Mouse (Mus musculus) embryonic facial prominence, embryonic 11.5 days (tissue): ENCODE results near the gene Rabl2. TPM values are rescaled to one million over a fixed set of nuclear protein-coding genes. Genes with fewer than 3 reads are reported as not detected.

ENCODE experiments used
- ATAC-seq: fragments of 200-750 bp; cut with Nextera tagmentation; replicated peaks from 2 replicates; pipeline ENCODE4 v1.8.0; 2017; ENCODE audit warnings: low read depth; ENCODE audit not compliant: insufficient number of reproducible peaks, low FRiP score, low TSS enrichment
- DNase-seq: peaks from one replicate; pipeline ENCODE4 v3.0.0-alpha.2; 2015; ENCODE audit warnings: low spot score
- H3K27ac ChIP-seq: fragments of 300-500 bp; sonication (generic); replicated peaks from 2 replicates; pipeline ENCODE4 v1.5.1; 2014; ENCODE audit warnings: mild to moderate bottlenecking, low read depth, low read length, control low read depth
- H3K27me3 ChIP-seq: fragments of 300-500 bp; sonication (generic); 2 replicates; pipeline ENCODE4 v1.6.1; 2014; ENCODE audit warnings: mild to moderate bottlenecking, low read length, moderate library complexity, mixed read lengths; ENCODE audit not compliant: control insufficient read depth, insufficient read depth
- H3K36me3 ChIP-seq: fragments of 300-500 bp; sonication (generic); replicated peaks from 2 replicates; pipeline ENCODE4 v1.6.1; 2014; ENCODE audit warnings: low read depth, mild to moderate bottlenecking, low read length, moderate library complexity, mixed read lengths; ENCODE audit not compliant: control insufficient read depth, insufficient read depth
- H3K4me1 ChIP-seq: fragments of 300-500 bp; sonication (generic); 2 replicates; pipeline ENCODE4 v1.6.1; 2014; ENCODE audit warnings: low read length, mixed read lengths; ENCODE audit not compliant: control insufficient read depth, insufficient read depth
- H3K4me2 ChIP-seq: fragments of 300-500 bp; sonication (generic); 2 replicates; pipeline ENCODE4 v1.6.1; 2014; ENCODE audit warnings: low read depth, mild to moderate bottlenecking, control low read depth, low read length, moderate library complexity
- H3K4me3 ChIP-seq: fragments of 300-500 bp; sonication (generic); 2 replicates; pipeline ENCODE4 v1.5.1; 2014; ENCODE audit warnings: low read depth, low read length, control low read depth
- H3K9ac ChIP-seq: fragments of 300-500 bp; sonication (generic); replicated peaks from 2 replicates; pipeline ENCODE4 v1.6.1; 2014; ENCODE audit warnings: mild to moderate bottlenecking, control low read depth, low read length
- H3K9me3 ChIP-seq: fragments of 300-500 bp; sonication (generic); replicated peaks from 2 replicates; pipeline ENCODE4 v1.6.1; 2016; ENCODE audit warnings: mild to moderate bottlenecking, low read length, inconsistent platforms, mixed read lengths; ENCODE audit not compliant: control insufficient read depth
- WGBS: fragments of 180-500 bp; shearing (Covaris S2); extraction: QIAGEN DNeasy Blood & Tissue Kit; methylation state at CpG from one replicate; pipeline ENCODE4 v1.1.7; 2014; 5-methylcytosine and 5-hydroxymethylcytosine counted together
- polyA plus RNA-seq: library from polyadenylated mRNA; unstranded; fragments of >200 nt; fragmentation: Nextera tagmentation; extraction: Ambion mirVana; gene quantifications from 2 replicates; pipeline ENCODE4 v1.2.1, GENCODE M21; 2014

Rabl2 gene
- polyA plus RNA-seq, 1 experiment from 2014 or later = 68.1 TPM

DNA sequence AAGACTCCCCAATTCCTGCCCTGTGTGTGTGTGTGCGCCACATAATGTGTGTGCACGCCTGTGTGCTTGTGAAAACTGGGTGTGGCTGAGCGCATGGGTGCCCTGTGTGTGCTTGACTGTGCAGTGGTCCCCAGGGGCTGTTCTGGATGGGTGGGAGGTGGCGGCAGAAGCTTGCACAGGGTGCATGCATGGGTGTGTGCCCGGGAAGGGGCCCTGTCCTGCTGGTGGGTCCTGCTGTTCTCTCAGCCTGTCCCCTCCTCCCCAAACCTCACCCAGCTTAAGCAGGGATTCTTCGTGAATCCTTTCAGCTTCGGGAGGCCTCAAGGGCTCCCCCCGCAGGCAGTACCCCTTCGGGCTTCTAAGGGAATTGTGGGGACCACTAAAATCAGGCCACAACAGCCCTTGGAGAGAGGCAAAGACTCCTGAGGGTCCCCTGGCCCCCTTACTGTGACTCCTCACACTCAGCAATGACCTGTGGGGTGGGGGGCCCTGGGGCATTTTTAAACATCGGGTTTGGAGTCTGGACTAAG lies 32.5 kb downstream of the Rabl2 start:
- Histone ChIP-seq H3K27me3 (peaks cover 33% of the 10 kb centered on the region), H3K4me1 (peaks cover 5% of the 10 kb centered on the region; the same call in 1 of the 2 replicates), H3K4me2 (no peak overlapping the region), H3K4me3 (no peak overlapping the region), H3K36me3 (no peaks in the 10 kb centered on the region), H3K27ac (no peak overlapping the region), H3K9ac (no peak overlapping the region), H3K9me3 (no peaks in the 10 kb centered on the region)
- 30% methylated on average over 10 of the region's 10 CpGs for WGBS
- ATAC-seq = no peak
- DNase-seq = no peak

DNA sequence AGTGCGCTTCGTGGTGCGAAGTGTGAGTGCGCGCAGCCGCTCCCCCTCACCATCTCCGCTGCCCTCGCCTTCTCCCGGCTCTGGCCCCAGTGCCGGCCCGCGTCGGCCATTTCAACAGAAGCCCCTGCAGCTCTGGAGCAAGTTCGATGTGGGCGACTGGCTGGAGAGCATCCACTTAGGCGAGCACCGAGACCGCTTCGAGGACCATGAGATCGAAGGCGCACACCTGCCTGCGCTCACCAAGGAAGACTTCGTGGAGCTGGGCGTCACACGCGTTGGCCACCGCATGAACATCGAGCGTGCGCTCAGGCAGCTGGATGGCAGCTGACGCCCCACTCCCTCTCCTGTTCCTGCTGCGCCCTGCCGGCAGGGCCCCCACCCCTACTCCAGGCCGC lies 33.7 kb downstream of the Rabl2 start:
- WGBS = 3% methylated on average over 34 of the region's 34 CpGs
- no peaks in the 10 kb centered on the region for H3K36me3 ChIP-seq
- peaks cover 33% of the 10 kb centered on the region for H3K27me3 ChIP-seq
- ATAC-seq (no peak), DNase-seq (peak; percentile 13)
- H3K4me3 ChIP-seq = peak overlapping the region; percentile 22
- H3K4me2 ChIP-seq = peak overlapping the region; percentile 47
- peaks cover 5% of the 10 kb centered on the region; the same call in 1 of the 2 replicates for H3K4me1 ChIP-seq
- H3K27ac ChIP-seq = no peak overlapping the region
- H3K9me3 ChIP-seq = no peaks in the 10 kb centered on the region
- no peak overlapping the region; the same call in 1 of the 2 replicates for H3K9ac ChIP-seq

DNA sequence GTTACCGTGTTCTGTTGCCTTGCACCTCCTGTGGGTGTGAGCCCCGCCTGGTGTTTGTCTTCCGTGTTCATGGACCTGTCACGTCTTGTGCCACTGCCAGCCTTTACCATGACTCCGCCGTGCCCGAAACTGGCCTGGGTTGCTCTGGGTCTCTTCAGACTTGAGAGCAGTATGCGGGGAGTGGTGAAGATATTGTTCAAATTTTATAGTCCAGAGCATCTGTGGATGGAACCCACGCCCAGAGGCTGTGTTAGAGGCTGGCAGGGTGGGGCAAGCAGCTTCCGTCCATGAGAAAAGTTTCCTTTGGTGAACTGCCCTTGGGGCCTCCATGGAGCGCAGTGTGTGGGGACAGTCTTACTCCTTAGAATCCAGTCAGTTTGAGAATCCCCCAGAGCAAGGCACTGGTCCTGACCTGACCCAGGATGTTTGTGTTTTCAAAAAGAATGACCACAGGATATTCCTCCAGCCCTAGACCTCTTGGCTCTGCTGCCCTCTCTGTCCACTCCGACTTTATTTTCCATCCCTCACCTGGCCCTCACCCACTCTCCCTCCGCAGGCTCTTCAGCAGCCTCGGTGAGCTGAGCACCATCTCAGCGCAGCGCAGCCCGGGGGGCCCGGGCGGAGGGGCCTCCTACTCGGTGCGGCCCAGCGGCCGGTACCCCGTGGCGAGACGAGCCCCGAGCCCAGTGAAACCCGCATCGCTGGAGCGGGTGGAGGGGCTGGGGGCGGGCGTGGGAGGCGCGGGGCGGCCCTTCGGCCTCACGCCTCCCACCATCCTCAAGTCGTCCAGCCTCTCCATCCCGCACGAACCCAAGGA lies 34.3 kb downstream of the Rabl2 start:
- Histone ChIP-seq H3K27me3 (peaks cover 33% of the 10 kb centered on the region), H3K4me3 (peak overlapping the region; percentile 22), H3K36me3 (no peaks in the 10 kb centered on the region), H3K4me2 (peak overlapping the region; percentile 47), H3K27ac (no peak overlapping the region), H3K9ac (peak overlapping the region; percentile 44), H3K9me3 (no peaks in the 10 kb centered on the region), H3K4me1 (peaks cover 5% of the 10 kb centered on the region; the same call in 1 of the 2 replicates)
- DNase-seq (no peak), ATAC-seq (no peak)
- 9% methylated on average over 40 of the region's 40 CpGs for WGBS

DNA sequence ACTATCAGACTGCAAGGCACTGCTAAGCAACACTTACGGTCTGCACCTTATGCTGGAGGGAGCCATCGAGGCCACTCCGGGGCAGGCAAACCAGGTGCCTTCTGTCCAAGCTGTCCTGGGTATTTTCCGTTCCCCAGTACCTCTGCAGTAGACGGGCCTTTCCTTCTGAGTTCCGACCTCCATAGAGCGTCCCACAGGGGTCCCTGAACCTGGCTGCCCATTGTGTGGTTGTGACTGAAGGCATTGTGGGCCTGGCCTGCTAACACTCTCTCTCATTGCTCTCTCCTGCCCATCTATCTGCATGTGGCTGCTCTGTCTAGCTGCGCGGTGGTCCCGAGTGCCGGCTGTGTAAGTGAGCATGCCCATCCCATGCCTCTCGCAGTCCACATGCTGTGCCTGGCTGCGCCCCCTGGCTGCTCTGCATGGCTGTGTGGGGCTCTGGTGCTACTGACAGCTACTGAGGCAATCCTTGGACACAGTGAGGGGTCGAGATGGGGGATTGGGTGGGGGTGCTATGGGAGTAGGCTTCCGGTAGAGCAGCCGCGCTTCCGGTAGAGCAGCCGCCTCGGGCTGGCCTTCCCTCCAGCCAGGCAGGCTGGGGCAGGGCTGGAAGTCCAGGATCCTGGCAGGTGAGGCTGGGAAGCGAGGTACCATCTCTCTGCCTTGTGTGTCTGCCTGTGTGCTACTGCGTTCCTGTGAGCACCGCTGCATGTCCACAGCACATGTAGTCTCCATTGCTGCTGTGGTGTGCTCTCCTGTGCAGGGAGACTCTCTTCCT lies 35.1 kb downstream of the Rabl2 start:
- Histone ChIP-seq H3K36me3 (no peaks in the 10 kb centered on the region; the same call in 1 of the 2 replicates), H3K9ac (0 out of 2 replicates have a peak overlapping the region, but pooled peaks have one; percentile 4), H3K4me3 (peak overlapping the region; percentile 14; the same call in 1 of the 2 replicates), H3K9me3 (no peaks in the 10 kb centered on the region), H3K4me1 (peaks cover 5% of the 10 kb centered on the region; the same call in 1 of the 2 replicates), H3K4me2 (peak overlapping the region; percentile 21; the same call in 1 of the 2 replicates), H3K27ac (no peak overlapping the region), H3K27me3 (peaks cover 33% of the 10 kb centered on the region)
- peak; percentile 64 for ATAC-seq
- DNase-seq = peak; percentile 60
- WGBS = 21% methylated on average over 23 of the region's 23 CpGs

DNA sequence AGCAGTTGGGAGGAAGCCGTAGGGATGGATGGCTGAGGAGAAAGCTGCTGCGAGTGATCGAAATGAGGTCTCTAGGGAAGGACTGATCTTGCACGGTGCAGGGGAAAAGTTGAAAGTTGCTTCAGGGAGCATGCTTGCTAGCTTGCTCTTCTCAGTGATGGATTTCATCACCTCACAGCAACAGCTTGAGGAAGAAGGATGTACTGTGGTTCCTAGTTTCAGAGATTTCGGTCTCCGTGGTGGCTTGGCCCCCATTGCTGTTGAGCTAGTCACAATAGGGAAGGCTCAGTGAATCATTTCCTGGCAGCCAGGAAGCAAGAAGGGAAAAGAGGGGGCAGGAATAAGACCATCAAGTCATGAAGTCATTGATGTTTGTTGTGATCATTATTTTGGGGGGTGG lies 36.1 kb downstream of the Rabl2 start:
- WGBS = 87% methylated on average over 6 of the region's 6 CpGs
- Histone ChIP-seq H3K27ac (no peak overlapping the region), H3K4me1 (peaks cover 5% of the 10 kb centered on the region; the same call in 1 of the 2 replicates), H3K36me3 (no peaks in the 10 kb centered on the region; the same call in 1 of the 2 replicates), H3K27me3 (peaks cover 33% of the 10 kb centered on the region), H3K4me2 (no peak overlapping the region), H3K9ac (no peak overlapping the region), H3K9me3 (no peaks in the 10 kb centered on the region), H3K4me3 (no peak overlapping the region)
- no peak for DNase-seq
- ATAC-seq = no peak

DNA sequence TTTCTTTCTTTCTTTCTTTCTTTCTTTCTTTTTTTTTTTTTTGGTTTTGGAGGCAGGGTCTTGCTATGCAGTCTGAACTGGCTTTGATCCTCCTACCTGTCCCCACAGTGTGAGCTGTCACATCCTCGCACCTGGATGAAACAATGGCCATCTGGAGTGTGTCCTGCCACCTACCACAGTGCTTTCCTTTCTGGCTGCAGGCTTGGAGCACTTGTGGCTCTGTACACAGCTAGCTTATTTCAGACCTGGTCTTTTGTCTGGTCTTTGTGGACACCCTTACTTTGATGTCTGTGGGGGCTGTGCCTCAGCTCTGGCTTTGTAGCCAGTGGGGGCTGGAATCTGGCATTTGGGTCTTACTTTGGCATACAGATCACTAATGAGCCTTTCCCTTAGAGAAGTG lies 40.0 kb downstream of the Rabl2 start:
- no peak overlapping the region for H3K4me2 ChIP-seq
- no peak overlapping the region for H3K9ac ChIP-seq
- H3K36me3 ChIP-seq = no peaks in the 10 kb centered on the region; the same call in 1 of the 2 replicates
- ATAC-seq (no peak), DNase-seq (no peak)
- peaks cover 15% of the 10 kb centered on the region for H3K27me3 ChIP-seq
- no peaks in the 10 kb centered on the region for H3K9me3 ChIP-seq
- no peak overlapping the region for H3K4me3 ChIP-seq
- peaks cover 8% of the 10 kb centered on the region for H3K4me1 ChIP-seq
- no peak overlapping the region for H3K27ac ChIP-seq
- 84% methylated on average over 1 of the region's 1 CpGs for WGBS

DNA sequence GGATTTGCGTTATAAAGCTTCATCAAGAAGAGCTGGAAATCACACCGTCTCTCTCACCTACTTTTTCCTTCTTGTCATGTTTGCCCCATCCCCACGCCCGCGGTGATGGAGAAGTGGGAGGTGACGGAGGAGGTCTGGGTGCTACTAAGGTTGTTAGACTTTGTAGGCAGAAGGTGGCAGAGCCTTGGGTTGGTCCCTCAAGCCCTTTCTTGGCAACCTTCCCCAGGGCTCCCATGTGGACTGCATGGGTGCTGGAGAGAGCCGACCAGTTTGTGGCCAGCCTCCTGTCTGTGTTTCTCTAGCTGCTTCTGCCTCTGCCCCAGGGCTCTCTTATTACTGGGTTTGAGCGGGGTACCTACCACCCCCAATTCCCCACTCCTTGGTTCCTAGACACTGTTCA lies 41.2 kb downstream of the Rabl2 start:
- DNase-seq (no peak), ATAC-seq (no peak)
- Histone ChIP-seq H3K27ac (no peak overlapping the region), H3K4me2 (no peak overlapping the region), H3K27me3 (peaks cover 8% of the 10 kb centered on the region; the same call in 1 of the 2 replicates), H3K36me3 (no peaks in the 10 kb centered on the region; the same call in 1 of the 2 replicates), H3K9ac (no peak overlapping the region), H3K4me3 (no peak overlapping the region), H3K9me3 (no peaks in the 10 kb centered on the region), H3K4me1 (peaks cover 4% of the 10 kb centered on the region)
- WGBS = 94% methylated on average over 8 of the region's 8 CpGs
